Mouse (Mus musculus): Measurements from ENCODE around the gene Fbxo22. TPM values are rescaled to one million over a fixed set of nuclear protein-coding genes. Genes with fewer than 3 reads are reported as not detected.
"Not testable (repeated sequence)": the region's sequence is repeated elsewhere in the genome, so short reads cannot be mapped to it uniquely, and the experiment has no call there.

The Fbxo22 gene
- polyA plus RNA-seq, 1 experiment = 33.1 TPM

DNA sequence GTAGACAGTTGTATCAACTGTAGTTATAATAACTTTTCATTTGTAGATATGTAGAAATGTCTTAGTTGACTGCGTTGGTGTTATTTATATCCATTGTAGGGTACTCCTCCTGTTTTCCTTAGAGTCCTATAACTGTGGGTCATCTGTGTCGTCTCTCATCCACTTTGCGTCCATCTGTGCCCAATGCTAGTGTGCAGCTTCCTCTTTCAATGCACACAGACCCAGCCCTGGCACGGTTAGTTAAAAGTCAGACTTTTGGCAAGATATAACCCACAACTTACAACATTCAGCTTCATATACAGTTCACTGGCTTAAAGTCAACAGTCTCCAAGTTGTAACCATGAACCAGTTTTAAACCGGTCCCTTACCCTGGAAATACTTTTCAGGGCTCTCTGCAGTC lies 23.4 kb downstream of the Fbxo22 start:
- TF ChIP-seq POLR2A (IDR thresholded peaks at IDR 0.05; ENCODE audit: extremely low read depth, insufficient read depth, low read length) (no peak), CTCF (IDR thresholded peaks at IDR 0.05; ENCODE audit: extremely low read depth, insufficient read depth, low read length) (no peak)

GRCm38 (mm10) chr9:55232586-55232985 lies 23.9 kb downstream of the Fbxo22 start:
- Histone ChIP-seq H3K4me3 (ENCODE audit: insufficient read depth, low read length) (no peak overlapping the region), H3K27ac (ENCODE audit: insufficient read depth, low read length) (no peak overlapping the region), H3K4me1 (ENCODE audit: control insufficient read depth, insufficient read depth, low read length) (no peaks in the 10 kb centered on the region)
- TF ChIP-seq CTCF (IDR thresholded peaks at IDR 0.05; ENCODE audit: extremely low read depth, insufficient read depth, low read length) (no peak), POLR2A (IDR thresholded peaks at IDR 0.05; ENCODE audit: extremely low read depth, insufficient read depth, low read length) (no peak)

More for the DNA sequence above, 23.4 kb downstream of the Fbxo22 start:
- Histone ChIP-seq H3K4me3 (ENCODE audit: insufficient read depth, low read length) (no peak overlapping the region), H3K4me1 (ENCODE audit: control insufficient read depth, insufficient read depth, low read length) (no peaks in the 10 kb centered on the region), H3K27ac (ENCODE audit: insufficient read depth, low read length) (no peak overlapping the region)

- not testable (repeated sequence) for H3K4me1 ChIP-seq (ENCODE audit: control insufficient read depth, insufficient read depth, low read length); H3K27ac ChIP-seq (ENCODE audit: insufficient read depth, low read length); H3K4me3 ChIP-seq (ENCODE audit: insufficient read depth, low read length)
Observed at GRCm38 (mm10) chr9:55233076-55233475, 24.4 kb downstream of the Fbxo22 start.

DNA sequence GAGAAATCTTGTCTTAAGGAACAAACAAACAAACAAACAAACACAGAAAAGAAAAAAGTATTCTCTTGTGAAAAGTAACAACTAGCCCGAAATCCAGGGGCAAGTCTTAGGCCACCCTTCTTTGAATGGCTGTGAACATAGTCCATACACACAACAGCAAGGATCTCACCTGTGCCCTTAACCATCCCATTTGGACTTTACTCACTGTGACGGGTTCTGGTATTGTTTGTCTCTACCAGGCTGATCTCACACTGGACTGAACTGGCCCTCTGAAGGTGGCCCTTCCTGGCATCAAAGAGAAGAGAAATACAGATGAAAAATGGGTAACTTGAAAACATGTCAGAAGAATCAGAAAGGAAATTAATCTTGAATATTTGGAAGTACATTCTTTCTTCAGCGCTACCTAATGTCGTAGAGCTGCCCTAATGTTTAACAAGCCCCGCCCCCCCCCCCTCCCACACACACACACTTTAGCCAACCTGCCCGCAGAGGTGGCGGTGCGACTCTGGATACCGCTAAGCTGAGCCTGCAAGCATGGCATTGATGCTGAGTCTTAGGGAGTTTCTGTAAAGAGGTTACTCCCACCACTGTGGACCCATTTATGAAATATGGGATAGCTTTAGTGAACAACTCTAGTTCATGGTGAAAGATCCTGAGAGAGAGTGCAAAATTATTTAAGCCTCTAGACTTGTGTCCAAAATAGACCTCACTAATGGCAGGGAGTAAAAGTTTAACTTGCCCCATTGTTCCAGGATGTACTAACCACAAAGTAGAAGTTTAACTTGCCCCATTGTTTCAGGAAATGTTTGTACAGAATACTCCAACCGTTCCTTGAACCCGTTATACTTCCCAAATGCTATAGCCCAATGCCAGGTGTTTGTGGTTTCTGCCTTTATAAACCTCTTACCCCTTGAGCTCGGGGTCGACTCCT lies 27.8 kb downstream of the Fbxo22 start:
- H3K27ac ChIP-seq (ENCODE audit: insufficient read depth, low read length) = no peak overlapping the region
- TF ChIP-seq CTCF (IDR thresholded peaks at IDR 0.05; ENCODE audit: extremely low read depth, insufficient read depth, low read length) (no peak), POLR2A (IDR thresholded peaks at IDR 0.05; ENCODE audit: extremely low read depth, insufficient read depth, low read length) (no peak)
- H3K4me3 ChIP-seq (ENCODE audit: insufficient read depth, low read length) = no peak overlapping the region
- H3K4me1 ChIP-seq (ENCODE audit: control insufficient read depth, insufficient read depth, low read length) = no peaks in the 10 kb centered on the region

DNA sequence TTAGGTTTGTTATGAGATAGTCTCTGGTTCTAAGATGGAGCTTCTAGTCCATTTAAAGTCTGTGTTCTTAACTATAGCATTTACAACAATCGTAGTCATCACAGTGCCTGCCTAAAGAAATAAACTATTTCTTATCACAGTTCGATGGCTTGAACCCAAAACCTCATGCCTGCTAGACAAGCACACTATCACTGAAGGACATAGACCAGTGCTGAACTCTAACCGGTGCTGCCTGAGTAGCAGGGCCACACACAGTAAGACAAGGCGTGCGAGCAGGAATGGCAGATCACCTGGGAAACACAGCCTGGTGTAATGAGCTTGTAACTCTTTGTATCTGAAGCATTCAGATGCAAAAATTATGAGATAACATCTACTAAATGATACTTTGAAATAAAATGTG lies 32.1 kb downstream of the Fbxo22 start:
- no peak overlapping the region for H3K27ac ChIP-seq (ENCODE audit: insufficient read depth, low read length)
- no peak for TF ChIP-seq POLR2A (IDR thresholded peaks at IDR 0.05; ENCODE audit: extremely low read depth, insufficient read depth, low read length)
- H3K4me3 ChIP-seq (ENCODE audit: insufficient read depth, low read length) = no peak overlapping the region
- no peaks in the 10 kb centered on the region for H3K4me1 ChIP-seq (ENCODE audit: control insufficient read depth, insufficient read depth, low read length)

- Histone ChIP-seq H3K4me3 (ENCODE audit: insufficient read depth, low read length) (no peak overlapping the region), H3K4me1 (ENCODE audit: control insufficient read depth, insufficient read depth, low read length) (no peaks in the 10 kb centered on the region), H3K27ac (ENCODE audit: insufficient read depth, low read length) (no peak overlapping the region)
- TF ChIP-seq CTCF (IDR thresholded peaks at IDR 0.05; ENCODE audit: extremely low read depth, insufficient read depth, low read length) = 0 out of 2 replicates have a peak, but pooled peaks have one; percentile 8
- no peak for TF ChIP-seq POLR2A (IDR thresholded peaks at IDR 0.05; ENCODE audit: extremely low read depth, insufficient read depth, low read length)
Observed at GRCm38 (mm10) chr9:55241863-55242685, 33.3 kb downstream of the Fbxo22 start.

GRCm38 (mm10) chr9:55243280-55243679 lies 34.6 kb downstream of the Fbxo22 start:
- TF ChIP-seq POLR2A (IDR thresholded peaks at IDR 0.05; ENCODE audit: extremely low read depth, insufficient read depth, low read length) (no peak), CTCF (IDR thresholded peaks at IDR 0.05; ENCODE audit: extremely low read depth, insufficient read depth, low read length) (no peak)
- H3K4me3 ChIP-seq (ENCODE audit: insufficient read depth, low read length) = no peak overlapping the region
- H3K4me1 ChIP-seq (ENCODE audit: control insufficient read depth, insufficient read depth, low read length) = no peaks in the 10 kb centered on the region
- no peak overlapping the region for H3K27ac ChIP-seq (ENCODE audit: insufficient read depth, low read length)

GRCm38 (mm10) chr9:55244079-55244478 lies 35.4 kb downstream of the Fbxo22 start:
- Histone ChIP-seq H3K4me1 (ENCODE audit: control insufficient read depth, insufficient read depth, low read length) (no peaks in the 10 kb centered on the region), H3K4me3 (ENCODE audit: insufficient read depth, low read length) (no peak overlapping the region), H3K27ac (ENCODE audit: insufficient read depth, low read length) (no peak overlapping the region)
- TF ChIP-seq POLR2A (IDR thresholded peaks at IDR 0.05; ENCODE audit: extremely low read depth, insufficient read depth, low read length) (no peak), CTCF (IDR thresholded peaks at IDR 0.05; ENCODE audit: extremely low read depth, insufficient read depth, low read length) (no peak)

DNA sequence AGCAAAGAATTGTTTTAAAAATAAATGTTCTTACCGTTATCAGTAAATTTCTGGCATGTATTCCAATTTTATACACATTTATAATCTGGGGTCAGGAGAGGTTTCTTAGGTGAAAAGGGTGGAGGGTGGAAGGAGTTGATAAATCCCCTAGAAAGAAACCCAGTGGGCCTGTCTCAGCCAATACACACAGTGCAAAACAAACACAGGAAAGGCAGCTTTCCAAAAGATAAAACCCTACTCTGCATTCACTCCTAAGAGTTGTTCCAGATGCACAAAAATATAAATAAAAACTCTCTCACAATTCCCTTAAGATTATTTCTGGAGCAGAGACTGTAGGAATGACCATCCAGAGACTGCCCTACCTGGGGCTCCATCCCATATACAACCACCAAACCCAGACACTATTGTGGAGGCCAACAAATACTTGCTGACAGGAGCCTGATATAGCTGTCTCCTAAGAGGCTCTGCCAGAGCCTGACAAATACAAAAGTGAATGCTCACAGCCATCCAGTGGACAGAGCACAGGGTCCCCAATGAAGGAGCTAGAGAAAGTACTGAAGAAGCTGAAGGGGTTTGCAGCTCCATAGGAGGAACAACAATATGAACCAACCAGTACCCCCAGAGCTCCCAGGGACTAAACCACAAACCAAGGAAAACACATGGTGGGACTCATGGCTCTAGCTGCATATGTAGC lies 36.5 kb downstream of the Fbxo22 start:
- not testable (repeated sequence) for H3K4me1 ChIP-seq (ENCODE audit: control insufficient read depth, insufficient read depth, low read length); H3K27ac ChIP-seq (ENCODE audit: insufficient read depth, low read length); H3K4me3 ChIP-seq (ENCODE audit: insufficient read depth, low read length)

Data from cortical plate, adult 2 months (tissue).